Mouse (Mus musculus) G1E (cell line): ENCODE measurements around the gene Cnih2. TPM values are rescaled to one million over a fixed set of nuclear protein-coding genes. Genes with fewer than 3 reads are reported as not detected.
A peak's percentile ranks its signal among the peaks of the same experiment; 100 is the strongest.

Experiments
- ATAC-seq: 2 replicates; pipeline ENCODE4 v1.8.0; 2016; ENCODE audit warnings: mild to moderate bottlenecking; ENCODE audit not compliant: insufficient number of reproducible peaks, poor library complexity, low FRiP score, severe bottlenecking; ENCODE audit errors: extremely low read depth
- DNase-seq: peaks from one replicate; pipeline ENCODE4 v3.0.0; 2012; ENCODE audit warnings: low spot score
- H3K27me3 ChIP-seq: 2 replicates; pipeline ENCODE4 v1.6.1; 2012; ENCODE audit warnings: mild to moderate bottlenecking, low read length, inconsistent platforms; ENCODE audit not compliant: insufficient read depth
- H3K36me3 ChIP-seq: replicated peaks from 2 replicates; pipeline ENCODE3; 2012; ENCODE audit warnings: mild to moderate bottlenecking, inconsistent platforms
- H3K4me1 ChIP-seq: 2 replicates; pipeline ENCODE4 v1.6.1; 2012; ENCODE audit warnings: low read depth, low read length, inconsistent platforms, mixed read lengths; ENCODE audit not compliant: insufficient read depth
- H3K4me3 ChIP-seq: 2 replicates; pipeline ENCODE4 v1.5.1; 2012; ENCODE audit warnings: low read depth, mild to moderate bottlenecking, inconsistent platforms, low read length, moderate library complexity, mixed read lengths
- H3K9me3 ChIP-seq: replicated peaks from 2 replicates; pipeline ENCODE4 v1.6.1; 2012; ENCODE audit warnings: inconsistent platforms
- CTCF ChIP-seq: IDR thresholded peaks from 2 replicates; pipeline ENCODE4 v1.5.1; 2012; ENCODE audit warnings: low read depth, low read length, inconsistent platforms, mixed read lengths
- GATA1 ChIP-seq: IDR thresholded peaks from 2 replicates; pipeline ENCODE4 v1.6.1; 2012; ENCODE audit warnings: borderline replicate concordance, low read length, inconsistent platforms, mixed read lengths
- GATA2 ChIP-seq: IDR thresholded peaks from 2 replicates; pipeline ENCODE4 v1.6.1; 2012; ENCODE audit warnings: low read depth, low read length, inconsistent platforms, borderline replicate concordance
- POLR2AphosphoS5 ChIP-seq: IDR thresholded peaks from 2 replicates; pipeline ENCODE4 v1.6.1; 2012; ENCODE audit warnings: low read depth, low read length, inconsistent platforms; ENCODE audit not compliant: insufficient replicate concordance
- TAL1 ChIP-seq: conservative IDR thresholded peaks from 2 replicates; pipeline ENCODE4 v1.6.1; 2012; ENCODE audit warnings: low read depth, low read length, inconsistent platforms, mixed read lengths
- polyA plus RNA-seq: library from polyadenylated mRNA; stranded (reverse); fragments of >175 nt; gene quantifications from 2 replicates; pipeline ENCODE4 v1.2.3, GENCODE M21; 2012
- total RNA-seq, 2 experiments: library from RNA; stranded (forward) in 1 of 2; stranded (reverse) in 1 of 2; fragments of 200-1000 nt in 1 of 2; fragments of >200 nt in 1 of 2; fragmentation: Nextera tagmentation in 1 of 2; gene quantifications; 2 replicates each; pipeline ENCODE4 v1.2.3; 2014 to 2017

The Cnih2 gene
- total and polyA plus RNA-seq, 3 experiments: 1.6 to 2.1 TPM; not detected in 1

- DNase-seq: no peak
- H3K36me3 ChIP-seq: peaks cover 11% of the 10 kb centered on the region
- peaks cover 34% of the 10 kb centered on the region for H3K4me1 ChIP-seq
- TF ChIP-seq TAL1: no peak
- TF ChIP-seq POLR2AphosphoS5: no peak
- no peak for TF ChIP-seq GATA1
- TF ChIP-seq GATA2: no peak
- TF ChIP-seq CTCF: no peak
- H3K4me3 ChIP-seq: 0 out of 2 replicates have a peak within 1 kb of the TSS, but pooled peaks have one; percentile 18
- no peaks in the 10 kb centered on the region for H3K9me3 ChIP-seq
- ATAC-seq: no peak
- H3K27me3 ChIP-seq: peaks cover 31% of the 10 kb centered on the region
Observed at GRCm38 (mm10) chr19:5085145-5085863, 13.0 kb downstream of the Cnih2 start, which contains the start of gene Tmem151a. Tmem151a (minus strand) TSS chr19:5085531.

DNA sequence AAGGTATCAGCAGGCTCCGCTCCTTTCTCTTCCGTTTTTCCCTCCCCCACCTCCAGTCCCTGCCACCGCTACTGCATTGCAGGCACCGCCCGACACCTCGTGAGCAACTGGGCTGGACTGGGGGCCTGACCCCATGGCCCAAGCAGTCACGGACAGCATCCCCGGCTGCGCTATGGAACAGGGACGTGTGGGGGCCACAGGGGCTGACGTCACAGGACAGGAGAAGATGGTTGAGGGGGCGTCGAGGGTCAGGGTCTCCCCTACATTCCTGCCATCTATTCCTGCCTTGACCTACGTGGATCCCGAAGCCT, 13.5 kb downstream of the Cnih2 start:
- Histone ChIP-seq H3K4me1 (peaks cover 34% of the 10 kb centered on the region), H3K4me3 (0 out of 2 replicates have a peak overlapping the region, but pooled peaks have one; percentile 18), H3K36me3 (peaks cover 7% of the 10 kb centered on the region), H3K9me3 (no peaks in the 10 kb centered on the region), H3K27me3 (peaks cover 31% of the 10 kb centered on the region)
- TF ChIP-seq CTCF (no peak), GATA2 (no peak)
- no peak for ATAC-seq
- DNase-seq: no peak

DNA sequence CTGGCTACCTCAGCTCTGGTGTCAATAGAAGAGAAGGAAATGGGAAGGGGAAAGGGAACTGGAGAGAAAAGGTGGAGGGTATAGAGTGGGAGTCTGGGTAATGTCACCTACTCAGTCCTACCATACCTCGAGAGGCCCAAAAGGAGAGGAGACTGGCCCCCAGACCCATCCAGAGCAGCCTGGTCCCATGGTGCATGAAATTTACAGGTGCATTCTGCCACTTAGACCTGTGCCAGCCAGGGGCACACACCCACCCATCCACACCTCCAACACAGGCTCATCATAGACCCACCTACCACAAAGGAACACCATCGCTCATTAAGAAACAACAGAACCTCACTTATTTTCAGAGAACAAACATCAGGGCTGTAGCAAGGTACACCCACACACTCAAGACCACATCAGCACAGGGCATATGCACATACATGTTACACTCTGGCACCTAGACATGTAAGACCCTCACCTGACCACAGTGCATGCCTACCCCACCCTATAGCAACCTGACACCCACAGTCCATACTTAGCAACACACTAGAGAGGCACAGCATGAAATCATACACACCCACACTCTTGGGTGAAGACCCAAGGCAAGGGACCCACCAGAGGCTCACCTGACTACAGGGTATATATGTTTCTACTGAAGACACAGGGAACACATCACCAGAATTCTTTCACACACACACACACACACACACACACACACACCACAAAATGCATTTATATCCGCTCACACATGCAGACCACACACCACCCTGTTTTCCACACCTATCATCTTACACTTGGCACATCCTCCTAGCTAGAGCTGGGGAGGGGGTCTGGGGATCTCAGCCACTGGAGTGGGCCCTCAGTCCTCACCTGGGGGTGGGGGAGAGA, 14.1 kb downstream of the Cnih2 start:
- no peak overlapping the region for H3K4me3 ChIP-seq
- no peak for TF ChIP-seq TAL1
- peaks cover 31% of the 10 kb centered on the region for H3K27me3 ChIP-seq
- H3K36me3 ChIP-seq: peaks cover under 1% of the 10 kb centered on the region
- H3K4me1 ChIP-seq: peaks cover 28% of the 10 kb centered on the region
- ATAC-seq (no peak), DNase-seq (no peak)
- H3K9me3 ChIP-seq: no peaks in the 10 kb centered on the region

- peaks cover 15% of the 10 kb centered on the region for H3K4me1 ChIP-seq
- no peak for ATAC-seq
- H3K27me3 ChIP-seq: peaks cover 31% of the 10 kb centered on the region
- H3K9me3 ChIP-seq: no peaks in the 10 kb centered on the region
- TF ChIP-seq GATA2: no peak
- no peak for TF ChIP-seq POLR2AphosphoS5
- no peak for TF ChIP-seq CTCF
- no peak for TF ChIP-seq TAL1
- TF ChIP-seq GATA1: no peak
- H3K4me3 ChIP-seq: no peak overlapping the region
- H3K36me3 ChIP-seq: no peaks in the 10 kb centered on the region
- DNase-seq: no peak
Observed at GRCm38 (mm10) chr19:5082596-5082995, 15.7 kb downstream of the Cnih2 start.

GRCm38 (mm10) chr19:5082005-5082404, 16.3 kb downstream of the Cnih2 start:
- H3K27me3 ChIP-seq: peaks cover 31% of the 10 kb centered on the region
- DNase-seq (no peak), ATAC-seq (no peak)
- no peaks in the 10 kb centered on the region for H3K36me3 ChIP-seq
- H3K9me3 ChIP-seq: no peaks in the 10 kb centered on the region
- no peak for TF ChIP-seq GATA1
- no peak for TF ChIP-seq CTCF
- TF ChIP-seq TAL1: no peak
- no peak for TF ChIP-seq POLR2AphosphoS5
- H3K4me1 ChIP-seq: peaks cover 10% of the 10 kb centered on the region
- 0 out of 2 replicates have a peak overlapping the region, but pooled peaks have one; percentile 9 for H3K4me3 ChIP-seq

- ATAC-seq (no peak), DNase-seq (no peak)
- no peak for TF ChIP-seq POLR2AphosphoS5
- no peak for TF ChIP-seq GATA2
- no peak for TF ChIP-seq CTCF
- no peak for TF ChIP-seq GATA1
- no peak for TF ChIP-seq TAL1
- peaks cover 6% of the 10 kb centered on the region; the same call in 1 of the 2 replicates for H3K4me1 ChIP-seq
- H3K9me3 ChIP-seq: no peaks in the 10 kb centered on the region
- H3K27me3 ChIP-seq: peaks cover 32% of the 10 kb centered on the region
- H3K4me3 ChIP-seq: no peak overlapping the region
- no peaks in the 10 kb centered on the region for H3K36me3 ChIP-seq
Observed at GRCm38 (mm10) chr19:5079279-5079678, 19.0 kb downstream of the Cnih2 start.
